Mouse (Mus musculus) gastrocnemius, postnatal 4 days (tissue): Measurements from ENCODE around the gene Dram2. TPM values are rescaled to one million over a fixed set of nuclear protein-coding genes. Genes with fewer than 3 reads are reported as not detected.

Source experiments
- total RNA-seq, 2 experiments: library from RNA; stranded (reverse); gene quantifications; 2 replicates each; pipeline ENCODE4 v1.2.3; 2021

Dram2 gene
- total RNA-seq, 2 experiments from 2014 or later: 56.2 to 58.8 TPM

Other genes starting within 250 kb of the Dram2 start
- not detected for gene Chil6, start 141.6 kb upstream of the Dram2 start, total RNA-seq
- under 1 TPM; 0.49 to 0.62 TPM for gene Dennd2d, start 65.4 kb upstream of the Dram2 start, total RNA-seq
- 10 to 100 TPM; 19.9 to 27.4 TPM for gene Cept1, start within 50 bp of the Dram2 start, total RNA-seq
- gene Lrif1, start 137.2 kb downstream of the Dram2 start, total RNA-seq: 10 to 100 TPM; 10.7 to 14.1 TPM
- gene Cd53, start 242.4 kb downstream of the Dram2 start, total RNA-seq: 1 to 10 TPM; 5.3 to 6.0 TPM